Mouse (Mus musculus) liver, postnatal 0 days (tissue): ENCODE measurements around the gene 5330417C22Rik.

ENCODE experiments used
- CTCF ChIP-seq: sonication (generic); IDR thresholded peaks from 2 replicates; pipeline ENCODE4 v1.5.1; 2016; ENCODE audit warnings: antibody characterized with exemption, low read depth
- EP300 ChIP-seq: IDR thresholded peaks from 2 replicates; pipeline ENCODE4 v1.6.1; 2016; ENCODE audit warnings: antibody characterized with exemption, low read depth, mild to moderate bottlenecking

- TF ChIP-seq CTCF (no peak), EP300 (no peak)
Observed at GRCm38 (mm10) chr3:108533114-108533885, 3.0 kb downstream of the 5330417C22Rik start.
